Mouse (Mus musculus) layer of hippocampus, adult 11-12 months (tissue): ENCODE results near the gene Afg1l.

ENCODE experiments used
- DNase-seq: peaks from one replicate; pipeline ENCODE4 v3.0.0; 2022; ENCODE audit warnings: low spot score

The Afg1l gene

GRCm38 (mm10) chr10:42267811-42268545 lies 210.4 kb downstream of the Afg1l start:
- DNase-seq: no peak

GRCm38 (mm10) chr10:42265021-42265689 lies 213.2 kb downstream of the Afg1l start:
- no peak for DNase-seq

GRCm38 (mm10) chr10:42264195-42264594 lies 214.2 kb downstream of the Afg1l start:
- no peak for DNase-seq

- no peak for DNase-seq
These were observed 214.7 kb downstream of the Afg1l start for GRCm38 (mm10) chr10:42263701-42264100.
